Comparison of ENCODE assay signal across 22 mouse cellular contexts in genomic region chr3:103483316-103483715, GRCm38 (mm10).
A peak's percentile ranks its signal among the peaks of the same experiment; 100 is the strongest.
DNase-seq lines count a peak whose midpoint lies in the region; ATAC-seq and TF ChIP-seq lines count a peak whose summit lies in the region.
"Had no signal": no experiment of that assay in that cellular context is flagged by ENCODE, and none has a peak within 500 bp of the region (broad histone marks: within the 10 kb centered on the region; RNA-seq: fewer than 3 reads in every experiment).

No protein-coding gene starts in this region.

- ATAC-seq in forebrain, embryonic 11.5 days (replicated peaks; ENCODE audit: low FRiP score) = no peak
- ATAC-seq in forebrain, embryonic 13.5 days = no peak
- peak; percentile 38; the same call in 1 of the 2 replicates for ATAC-seq in forebrain, embryonic 16.5 days
- ATAC-seq in kidney, embryonic 15.5 days (replicated peaks; ENCODE audit: low FRiP score) = no peak
- ATAC-seq: CD4-positive, CD25-positive, alpha-beta regulatory T cell, adult 4 months; intestine, postnatal 0 days; midbrain, embryonic 13.5 days had no signal

- no peak for TF ChIP-seq CTCF in cerebellum, adult 2 months (IDR thresholded peaks at IDR 0.05; ENCODE audit: borderline replicate concordance, insufficient read depth, low read depth, low read length)

- no peak overlapping the region for H3K9ac ChIP-seq in forebrain, embryonic 11.5 days (ENCODE audit: low read length)
- no peak overlapping the region for H3K9ac ChIP-seq in forebrain, embryonic 13.5 days
- H3K9ac ChIP-seq in forebrain, embryonic 16.5 days (replicated peaks; ENCODE audit: low read depth, low read length) = no peak overlapping the region
- H3K9ac ChIP-seq in kidney, embryonic 15.5 days = no peak overlapping the region
- H3K9ac ChIP-seq: embryonic facial prominence, embryonic 13.5 days; heart, embryonic 15.5 days; limb, embryonic 13.5 days; liver, embryonic 14.5 days; midbrain, embryonic 13.5 days had no signal

- H3K27me3 ChIP-seq in forebrain, embryonic 11.5 days (ENCODE audit: control insufficient read depth, insufficient read depth, low read length) = no peaks in the 10 kb centered on the region
- no peaks in the 10 kb centered on the region for H3K27me3 ChIP-seq in forebrain, embryonic 13.5 days
- H3K27me3 ChIP-seq in cerebellum, adult 2 months (ENCODE audit: control insufficient read depth, insufficient read depth, low read length) = no peaks in the 10 kb centered on the region
- H3K27me3 ChIP-seq in forebrain, embryonic 16.5 days (replicated peaks; ENCODE audit: control insufficient read depth, insufficient read depth, low read length) = no peaks in the 10 kb centered on the region
- no peaks in the 10 kb centered on the region for H3K27me3 ChIP-seq in kidney, embryonic 15.5 days
- H3K27me3 ChIP-seq: embryonic facial prominence, embryonic 13.5 days; heart, embryonic 15.5 days; limb, embryonic 13.5 days; midbrain, embryonic 13.5 days had no signal

- H3K4me2 ChIP-seq in forebrain, embryonic 11.5 days (ENCODE audit: low read depth, low read length, severe bottlenecking) = no peak overlapping the region
- no peak overlapping the region for H3K4me2 ChIP-seq in forebrain, embryonic 13.5 days
- no peak overlapping the region for H3K4me2 ChIP-seq in forebrain, embryonic 16.5 days (ENCODE audit: low read length)
- H3K4me2 ChIP-seq in kidney, embryonic 15.5 days = no peak overlapping the region
- H3K4me2 ChIP-seq: embryonic facial prominence, embryonic 13.5 days; heart, embryonic 15.5 days; limb, embryonic 13.5 days; midbrain, embryonic 13.5 days had no signal

- no peaks in the 10 kb centered on the region for H3K9me3 ChIP-seq in forebrain, embryonic 11.5 days (ENCODE audit: control insufficient read depth, low read length)
- H3K9me3 ChIP-seq in forebrain, embryonic 13.5 days (replicated peaks) = no peaks in the 10 kb centered on the region
- no peaks in the 10 kb centered on the region for H3K9me3 ChIP-seq in forebrain, embryonic 16.5 days (ENCODE audit: control insufficient read depth, low read length)
- no peaks in the 10 kb centered on the region for H3K9me3 ChIP-seq in kidney, embryonic 15.5 days (replicated peaks)
- H3K9me3 ChIP-seq: embryonic facial prominence, embryonic 13.5 days; G1E; heart, embryonic 15.5 days; limb, embryonic 13.5 days; midbrain, embryonic 13.5 days had no signal

- WGBS in forebrain, embryonic 11.5 days = 80% methylated on average over 2 of the region's 2 CpGs
- WGBS in forebrain, embryonic 13.5 days = 84% methylated on average over 2 of the region's 2 CpGs
- 9% methylated on average over 2 of the region's 2 CpGs for WGBS in cerebellum, adult 2 months
- WGBS in forebrain, embryonic 16.5 days = 56% methylated on average over 2 of the region's 2 CpGs
- 93% methylated on average over 2 of the region's 2 CpGs for whole genome bisulfite sequencing in kidney, embryonic 15.5 days

- peak; percentile 43 for DNase-seq in forebrain, embryonic 11.5 days (ENCODE audit: low spot score)
- peak; percentile 3 for DNase-seq in layer of hippocampus, adult 9-10 months (ENCODE audit: low spot score)
- DNase-seq in layer of hippocampus, adult 11-12 months (ENCODE audit: low spot score) = no peak
- DNase-seq in cerebellum, adult 2 months = peak; percentile 86 to 93
- DNase-seq in kidney, adult 8-10 months = no peak
- DNase-seq: adrenal gland, adult 8-10 months; gastrocnemius, adult 2 months; kidney, postnatal 36 days; retina, postnatal 1 day; right cerebral cortex, postnatal 4 days; thymus, postnatal 4 days had no signal

- no peak overlapping the region for H3K4me3 ChIP-seq in forebrain, embryonic 11.5 days (ENCODE audit: low read depth, low read length)
- H3K4me3 ChIP-seq in forebrain, embryonic 13.5 days = no peak overlapping the region
- no peak overlapping the region for H3K4me3 ChIP-seq in cerebellum, adult 2 months (replicated peaks; ENCODE audit: insufficient read depth, low read depth, low read length)
- no peak overlapping the region for H3K4me3 ChIP-seq in forebrain, embryonic 16.5 days (replicated peaks; ENCODE audit: low read length)
- H3K4me3 ChIP-seq in kidney, embryonic 15.5 days (replicated peaks) = no peak overlapping the region
- H3K4me3 ChIP-seq: embryonic facial prominence, embryonic 13.5 days; gastrocnemius, adult 2 months; heart, embryonic 15.5 days; limb, embryonic 13.5 days; midbrain, embryonic 13.5 days had no signal

- no peaks in the 10 kb centered on the region for H3K36me3 ChIP-seq in forebrain, embryonic 11.5 days (ENCODE audit: control insufficient read depth, insufficient read depth, low read length)
- no peaks in the 10 kb centered on the region for H3K36me3 ChIP-seq in forebrain, embryonic 13.5 days (ENCODE audit: poor library complexity, severe bottlenecking)
- H3K36me3 ChIP-seq in forebrain, embryonic 16.5 days (ENCODE audit: control insufficient read depth, insufficient read depth) = no peaks in the 10 kb centered on the region
- no peaks in the 10 kb centered on the region for H3K36me3 ChIP-seq in kidney, embryonic 15.5 days
- H3K36me3 ChIP-seq: embryonic facial prominence, embryonic 13.5 days; G1E; heart, embryonic 15.5 days; limb, embryonic 13.5 days; midbrain, embryonic 13.5 days had no signal

- TF ChIP-seq POLR2A in cerebellum, adult 2 months (IDR thresholded peaks at IDR 0.05; ENCODE audit: borderline replicate concordance, insufficient read depth, low read length) = no peak

- H3K27ac ChIP-seq in forebrain, embryonic 11.5 days (ENCODE audit: low read depth, low read length) = no peak overlapping the region
- H3K27ac ChIP-seq in forebrain, embryonic 13.5 days = no peak overlapping the region
- peak overlapping the region; percentile 78 for H3K27ac ChIP-seq in cerebellum, adult 2 months (ENCODE audit: insufficient read depth, low read length)
- 0 out of 2 replicates have a peak overlapping the region, but pooled peaks have one; percentile 50 for H3K27ac ChIP-seq in forebrain, embryonic 16.5 days (ENCODE audit: low read length)
- H3K27ac ChIP-seq in kidney, embryonic 15.5 days = no peak overlapping the region
- H3K27ac ChIP-seq: embryonic facial prominence, embryonic 13.5 days; gastrocnemius, adult 2 months; heart, embryonic 15.5 days; limb, embryonic 13.5 days; liver, embryonic 14.5 days; midbrain, embryonic 13.5 days had no signal

- H3K4me1 ChIP-seq in forebrain, embryonic 11.5 days (replicated peaks; ENCODE audit: control insufficient read depth, insufficient read depth, low read length) = no peaks in the 10 kb centered on the region
- H3K4me1 ChIP-seq in forebrain, embryonic 13.5 days = no peaks in the 10 kb centered on the region; the same call in 1 of the 2 replicates
- peaks cover 33% of the 10 kb centered on the region for H3K4me1 ChIP-seq in cerebellum, adult 2 months (ENCODE audit: control insufficient read depth, insufficient read depth, low read length)
- peaks cover 12% of the 10 kb centered on the region for H3K4me1 ChIP-seq in forebrain, embryonic 16.5 days (replicated peaks; ENCODE audit: control insufficient read depth, insufficient read depth, low read length)
- H3K4me1 ChIP-seq in kidney, embryonic 15.5 days = no peaks in the 10 kb centered on the region
- H3K4me1 ChIP-seq: heart, embryonic 15.5 days had no signal

Comparison
In these comparisons a context has a peak if more than half of its experiments do, and no peak if none do; other contexts are left out.
1. DNase-seq: peak in forebrain, embryonic 11.5 days (single experiment), layer of hippocampus, adult 9-10 months (single experiment) and cerebellum, adult 2 months (2 of 2); none in layer of hippocampus, adult 11-12 months (single experiment) and kidney, adult 8-10 months (0 of 2).
2. H3K27ac ChIP-seq: peak in cerebellum, adult 2 months (single experiment) and forebrain, embryonic 16.5 days (single experiment); none in forebrain, embryonic 11.5 days (single experiment), forebrain, embryonic 13.5 days (single experiment) and kidney, embryonic 15.5 days (single experiment).